Mouse (Mus musculus) embryo, embryonic 11.5 days (tissue): Measurements from ENCODE around the gene Olfr867.

ENCODE experiments used
- DNase-seq: peaks from one replicate; pipeline ENCODE4 v3.0.0-alpha.2; 2012; ENCODE audit warnings: low read depth, low spot score

Olfr867 gene

GRCm38 (mm10) chr9:20057462-20057861 is at the start of gene Olfr867:
Gene Olfr867 (minus strand): TSS chr9:20057562.
- DNase-seq: no peak

GRCm38 (mm10) chr9:20098326-20098725 is 41.0 kb upstream of the Olfr867 start, which contains the start of gene Olfr868:
Gene Olfr868 (plus strand): TSS chr9:20098626.
- no peak for DNase-seq

GRCm38 (mm10) chr9:20073523-20074177 is 16.3 kb upstream of the Olfr867 start:
- DNase-seq: no peak

- DNase-seq: no peak
These were observed 13.9 kb upstream of the Olfr867 start for GRCm38 (mm10) chr9:20071291-20071690.

GRCm38 (mm10) chr9:20070236-20070635 is 12.9 kb upstream of the Olfr867 start:
- DNase-seq: no peak

GRCm38 (mm10) chr9:20047964-20048363 is 9.4 kb downstream of the Olfr867 start:
- no peak for DNase-seq

- DNase-seq: no peak
These were observed 29.4 kb downstream of the Olfr867 start, which contains the start of gene Olfr866 for GRCm38 (mm10) chr9:20027935-20028334. Gene Olfr866 (minus strand): TSS chr9:20028035.
